Mouse (Mus musculus): ENCODE results near the gene Dcbld2. TPM values are rescaled to one million over a fixed set of nuclear protein-coding genes. Genes with fewer than 3 reads are reported as not detected.

The Dcbld2 gene
- polyA plus RNA-seq, 1 experiment from 2014 or later = 16.1 TPM

DNA sequence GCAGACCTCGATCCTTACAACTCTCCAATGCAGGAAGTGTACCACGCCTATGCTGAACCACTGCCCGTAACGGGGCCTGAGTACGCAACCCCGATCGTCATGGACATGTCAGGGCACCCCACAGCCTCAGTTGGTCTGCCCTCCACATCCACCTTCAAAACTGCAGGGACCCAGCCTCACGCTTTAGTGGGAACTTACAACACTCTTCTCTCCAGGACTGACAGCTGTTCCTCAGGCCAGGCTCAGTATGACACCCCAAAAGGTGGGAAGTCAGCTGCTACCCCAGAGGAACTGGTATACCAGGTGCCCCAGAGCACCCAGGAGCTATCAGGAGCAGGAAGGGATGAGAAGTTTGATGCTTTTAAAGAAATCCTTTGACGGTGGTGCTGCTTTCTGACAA lies 57.2 kb downstream of the Dcbld2 start:
- 93% methylated on average over 9 of the region's 9 CpGs for WGBS
- H3K4me3 ChIP-seq (ENCODE audit: low read depth, low read length) = no peak overlapping the region
- no peak overlapping the region for H3K4me2 ChIP-seq (ENCODE audit: low read depth, low read length, severe bottlenecking)
- no peak overlapping the region for H3K27ac ChIP-seq (ENCODE audit: low read depth, low read length)
- H3K27me3 ChIP-seq (ENCODE audit: control insufficient read depth, insufficient read depth, low read length) = no peaks in the 10 kb centered on the region
- DNase-seq (ENCODE audit: low spot score) = no peak
- no peak for ATAC-seq (replicated peaks; ENCODE audit: low FRiP score)
- H3K9me3 ChIP-seq (ENCODE audit: control insufficient read depth, low read length) = no peaks in the 10 kb centered on the region
- H3K4me1 ChIP-seq (replicated peaks; ENCODE audit: control insufficient read depth, insufficient read depth, low read length) = no peaks in the 10 kb centered on the region
- no peaks in the 10 kb centered on the region for H3K36me3 ChIP-seq (ENCODE audit: control insufficient read depth, insufficient read depth, low read length)
- no peak overlapping the region for H3K9ac ChIP-seq (ENCODE audit: low read length)

DNA sequence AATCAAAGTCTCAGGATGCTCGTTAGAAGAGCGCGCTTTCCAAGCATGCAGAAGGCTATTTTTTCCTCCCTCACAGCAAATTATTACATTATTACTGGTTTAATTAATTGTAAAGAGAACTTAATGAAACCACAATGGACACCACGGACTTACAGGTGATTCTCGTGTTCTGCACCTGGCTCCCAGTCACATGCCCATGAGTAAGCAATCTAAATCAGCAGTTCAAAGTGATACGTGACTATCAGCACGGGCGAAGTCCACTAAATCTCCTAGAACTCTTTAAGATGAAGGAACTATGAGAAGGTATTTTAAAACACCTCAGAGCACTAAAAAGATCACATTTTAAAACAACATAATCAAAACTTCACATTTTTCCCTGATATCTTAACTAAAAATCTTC lies 61.8 kb downstream of the Dcbld2 start:
- 85% methylated on average over 8 of the region's 8 CpGs for WGBS

DNA sequence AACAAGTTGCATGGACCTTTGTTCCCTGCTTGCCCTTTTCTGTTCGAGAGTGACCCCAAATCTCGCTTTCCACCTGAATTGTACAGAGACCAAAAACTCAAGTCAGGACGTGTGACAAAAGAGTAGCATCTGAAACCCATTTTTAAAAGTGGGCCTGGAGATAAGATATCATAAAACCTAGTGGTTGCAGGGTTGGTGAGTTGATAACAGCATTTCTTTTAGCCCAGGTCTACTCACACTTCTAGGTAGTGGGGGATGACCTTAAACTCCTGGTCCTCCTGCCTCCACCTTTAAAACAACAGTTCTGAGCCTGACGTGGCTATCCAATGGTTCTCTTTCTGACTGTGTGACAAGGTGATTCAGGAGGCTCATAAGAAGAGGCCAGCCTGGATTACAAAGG lies 62.6 kb downstream of the Dcbld2 start:
- 90% methylated on average over 4 of the region's 4 CpGs for WGBS
- DNase-seq (ENCODE audit: low spot score) = no peak
- Histone ChIP-seq H3K9me3 (ENCODE audit: control insufficient read depth, low read length) (no peaks in the 10 kb centered on the region), H3K4me1 (replicated peaks; ENCODE audit: control insufficient read depth, insufficient read depth, low read length) (no peaks in the 10 kb centered on the region), H3K4me2 (ENCODE audit: low read depth, low read length, severe bottlenecking) (no peak overlapping the region), H3K36me3 (ENCODE audit: control insufficient read depth, insufficient read depth, low read length) (no peaks in the 10 kb centered on the region; the same call in 1 of the 2 replicates), H3K27me3 (ENCODE audit: control insufficient read depth, insufficient read depth, low read length) (no peaks in the 10 kb centered on the region), H3K9ac (ENCODE audit: low read length) (no peak overlapping the region), H3K4me3 (ENCODE audit: low read depth, low read length) (no peak overlapping the region), H3K27ac (ENCODE audit: low read depth, low read length) (no peak overlapping the region)
- no peak for ATAC-seq (replicated peaks; ENCODE audit: low FRiP score)

More for the DNA sequence above, 61.8 kb downstream of the Dcbld2 start:
- H3K27me3 ChIP-seq (ENCODE audit: control insufficient read depth, insufficient read depth, low read length) = no peaks in the 10 kb centered on the region
- H3K9me3 ChIP-seq (ENCODE audit: control insufficient read depth, low read length) = no peaks in the 10 kb centered on the region
- no peak overlapping the region for H3K4me2 ChIP-seq (ENCODE audit: low read depth, low read length, severe bottlenecking)
- H3K4me3 ChIP-seq (ENCODE audit: low read depth, low read length) = no peak overlapping the region
- H3K27ac ChIP-seq (ENCODE audit: low read depth, low read length) = no peak overlapping the region
- no peaks in the 10 kb centered on the region for H3K4me1 ChIP-seq (replicated peaks; ENCODE audit: control insufficient read depth, insufficient read depth, low read length)
- DNase-seq (ENCODE audit: low spot score) (no peak), ATAC-seq (replicated peaks; ENCODE audit: low FRiP score) (no peak)
- H3K36me3 ChIP-seq (ENCODE audit: control insufficient read depth, insufficient read depth, low read length) = no peaks in the 10 kb centered on the region; the same call in 1 of the 2 replicates
- H3K9ac ChIP-seq (ENCODE audit: low read length) = no peak overlapping the region

DNA sequence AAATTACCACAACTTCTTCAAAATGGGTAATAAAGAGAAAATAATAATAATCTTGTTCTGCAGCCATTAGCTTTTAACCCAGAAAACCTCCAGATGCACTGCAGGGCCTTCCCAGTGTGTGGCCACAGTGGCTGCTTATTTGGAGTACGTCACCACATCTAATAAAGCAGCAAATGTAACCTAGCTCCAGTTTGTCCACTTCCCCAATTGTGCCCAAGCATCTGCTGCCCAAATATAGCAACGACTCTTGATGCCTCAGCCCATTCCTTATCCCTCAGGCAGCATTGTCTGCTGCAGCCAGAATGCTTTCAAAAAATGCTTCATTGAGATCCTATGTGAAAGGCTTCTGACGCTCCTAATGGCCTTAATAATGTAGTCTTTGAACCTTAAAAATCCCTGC lies 66.6 kb downstream of the Dcbld2 start:
- no peaks in the 10 kb centered on the region; the same call in 1 of the 2 replicates for H3K36me3 ChIP-seq (ENCODE audit: control insufficient read depth, insufficient read depth, low read length)
- H3K4me2 ChIP-seq (ENCODE audit: low read depth, low read length, severe bottlenecking) = no peak overlapping the region
- ATAC-seq (replicated peaks; ENCODE audit: low FRiP score) (no peak), DNase-seq (ENCODE audit: low spot score) (no peak)
- H3K27me3 ChIP-seq (ENCODE audit: control insufficient read depth, insufficient read depth, low read length) = no peaks in the 10 kb centered on the region
- H3K4me1 ChIP-seq (replicated peaks; ENCODE audit: control insufficient read depth, insufficient read depth, low read length) = no peaks in the 10 kb centered on the region
- H3K9me3 ChIP-seq (ENCODE audit: control insufficient read depth, low read length) = no peaks in the 10 kb centered on the region
- no peak overlapping the region for H3K27ac ChIP-seq (ENCODE audit: low read depth, low read length)
- no peak overlapping the region for H3K4me3 ChIP-seq (ENCODE audit: low read depth, low read length)
- WGBS = 40% methylated on average over 3 of the region's 3 CpGs
- no peak overlapping the region for H3K9ac ChIP-seq (ENCODE audit: low read length)

DNA sequence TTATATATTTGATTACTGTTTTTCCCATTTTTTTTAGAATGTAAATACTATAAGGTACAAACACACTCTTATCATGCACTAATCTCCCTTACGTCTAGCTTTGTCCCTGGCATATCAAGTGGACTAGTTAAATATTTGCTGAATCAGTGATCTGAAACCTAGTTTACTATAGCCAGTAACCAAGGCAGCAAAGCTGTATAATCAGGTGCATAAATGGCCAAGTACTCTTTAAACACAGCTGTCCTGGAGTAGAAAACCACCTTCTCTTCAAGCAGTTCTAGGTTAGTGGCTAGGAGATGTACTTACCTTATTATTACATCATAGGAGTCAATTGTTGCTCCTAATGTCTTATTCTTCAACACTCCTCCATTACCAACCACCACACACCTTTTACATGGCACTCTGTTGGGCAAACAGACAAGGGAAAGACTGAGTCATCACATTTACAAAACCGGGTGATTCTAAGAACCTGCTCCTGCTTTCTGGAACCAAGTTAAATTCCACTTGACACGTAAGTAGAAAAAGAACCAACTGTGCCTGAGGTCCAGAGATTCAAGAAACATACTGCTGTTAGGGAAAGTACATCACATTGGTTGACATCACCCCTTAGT lies 67.4 kb downstream of the Dcbld2 start:
- H3K36me3 ChIP-seq (ENCODE audit: control insufficient read depth, insufficient read depth, low read length) = no peaks in the 10 kb centered on the region; the same call in 1 of the 2 replicates
- no peak overlapping the region for H3K27ac ChIP-seq (ENCODE audit: low read depth, low read length)
- no peaks in the 10 kb centered on the region for H3K4me1 ChIP-seq (replicated peaks; ENCODE audit: control insufficient read depth, insufficient read depth, low read length)
- H3K4me3 ChIP-seq (ENCODE audit: low read depth, low read length) = no peak overlapping the region
- no peaks in the 10 kb centered on the region for H3K27me3 ChIP-seq (ENCODE audit: control insufficient read depth, insufficient read depth, low read length)
- H3K4me2 ChIP-seq (ENCODE audit: low read depth, low read length, severe bottlenecking) = no peak overlapping the region
- H3K9me3 ChIP-seq (ENCODE audit: control insufficient read depth, low read length) = no peaks in the 10 kb centered on the region
- no peak for ATAC-seq (replicated peaks; ENCODE audit: low FRiP score)
- WGBS = 90% methylated on average over 3 of the region's 3 CpGs
- H3K9ac ChIP-seq (ENCODE audit: low read length) = no peak overlapping the region
- DNase-seq (ENCODE audit: low spot score) = no peak

DNA sequence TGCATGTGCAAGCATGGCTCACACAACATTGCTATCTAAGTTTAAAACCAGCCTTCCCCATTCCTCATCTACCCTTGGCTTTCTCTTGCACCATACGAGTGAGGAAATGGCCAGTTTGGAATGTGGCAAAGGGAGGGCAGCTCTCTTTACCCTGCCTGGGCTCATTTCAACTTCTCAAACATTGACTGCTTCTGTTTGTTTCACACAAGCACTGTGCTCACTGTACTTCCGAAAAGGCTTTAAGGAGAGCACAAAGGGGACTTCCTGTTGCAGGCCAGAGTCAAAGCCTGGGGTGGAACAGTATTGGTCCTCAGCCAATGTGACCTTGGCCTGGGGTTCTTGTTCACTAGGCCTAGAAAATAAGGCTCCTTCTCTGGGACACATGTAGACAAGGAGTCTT lies 68.1 kb downstream of the Dcbld2 start:
- Histone ChIP-seq H3K9ac (ENCODE audit: low read length) (no peak overlapping the region), H3K9me3 (ENCODE audit: control insufficient read depth, low read length) (no peaks in the 10 kb centered on the region), H3K27me3 (ENCODE audit: control insufficient read depth, insufficient read depth, low read length) (no peaks in the 10 kb centered on the region), H3K4me3 (ENCODE audit: low read depth, low read length) (no peak overlapping the region), H3K4me2 (ENCODE audit: low read depth, low read length, severe bottlenecking) (no peak overlapping the region), H3K36me3 (ENCODE audit: control insufficient read depth, insufficient read depth, low read length) (no peaks in the 10 kb centered on the region; the same call in 1 of the 2 replicates), H3K27ac (ENCODE audit: low read depth, low read length) (no peak overlapping the region), H3K4me1 (replicated peaks; ENCODE audit: control insufficient read depth, insufficient read depth, low read length) (no peaks in the 10 kb centered on the region)
- 81% methylated on average over 2 of the region's 2 CpGs for WGBS
- ATAC-seq (replicated peaks; ENCODE audit: low FRiP score) (no peak), DNase-seq (ENCODE audit: low spot score) (no peak)

DNA sequence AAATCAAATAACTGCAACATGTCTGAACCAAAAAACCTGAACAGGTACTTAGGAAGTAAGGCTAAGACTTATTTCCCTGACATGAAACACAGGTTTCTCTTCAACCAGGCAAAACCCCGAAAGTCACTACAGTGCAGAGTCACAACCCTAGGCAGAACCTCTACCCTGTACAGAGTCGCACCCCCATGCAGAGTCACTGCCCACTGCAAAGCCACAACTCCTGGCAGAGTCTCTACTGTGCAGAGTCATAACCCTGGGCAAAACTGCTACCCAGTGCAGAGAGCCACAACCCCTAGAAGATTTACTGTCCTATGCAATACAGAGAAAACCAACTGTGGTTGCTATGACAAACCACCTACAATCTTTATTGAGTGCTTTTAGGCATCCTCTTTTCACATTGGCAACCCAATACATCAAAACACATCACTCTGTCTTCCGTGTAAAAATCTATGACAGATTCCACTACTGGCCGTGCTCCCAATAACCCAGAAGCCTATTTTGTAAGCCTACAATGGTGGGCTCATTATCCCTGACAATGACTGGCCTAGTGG lies 71.7 kb downstream of the Dcbld2 start:
- no peaks in the 10 kb centered on the region for H3K27me3 ChIP-seq (ENCODE audit: control insufficient read depth, insufficient read depth, low read length)
- ATAC-seq (replicated peaks; ENCODE audit: low FRiP score) = no peak
- no peak overlapping the region for H3K4me3 ChIP-seq (ENCODE audit: low read depth, low read length)
- no peak overlapping the region for H3K9ac ChIP-seq (ENCODE audit: low read length)
- H3K9me3 ChIP-seq (ENCODE audit: control insufficient read depth, low read length) = no peaks in the 10 kb centered on the region
- no peak for DNase-seq (ENCODE audit: low spot score)
- no peak overlapping the region for H3K4me2 ChIP-seq (ENCODE audit: low read depth, low read length, severe bottlenecking)
- no peak overlapping the region for H3K27ac ChIP-seq (ENCODE audit: low read depth, low read length)
- no peaks in the 10 kb centered on the region for H3K4me1 ChIP-seq (replicated peaks; ENCODE audit: control insufficient read depth, insufficient read depth, low read length)
- H3K36me3 ChIP-seq (ENCODE audit: control insufficient read depth, insufficient read depth, low read length) = no peaks in the 10 kb centered on the region
- 94% methylated on average over 4 of the region's 4 CpGs for WGBS

DNA sequence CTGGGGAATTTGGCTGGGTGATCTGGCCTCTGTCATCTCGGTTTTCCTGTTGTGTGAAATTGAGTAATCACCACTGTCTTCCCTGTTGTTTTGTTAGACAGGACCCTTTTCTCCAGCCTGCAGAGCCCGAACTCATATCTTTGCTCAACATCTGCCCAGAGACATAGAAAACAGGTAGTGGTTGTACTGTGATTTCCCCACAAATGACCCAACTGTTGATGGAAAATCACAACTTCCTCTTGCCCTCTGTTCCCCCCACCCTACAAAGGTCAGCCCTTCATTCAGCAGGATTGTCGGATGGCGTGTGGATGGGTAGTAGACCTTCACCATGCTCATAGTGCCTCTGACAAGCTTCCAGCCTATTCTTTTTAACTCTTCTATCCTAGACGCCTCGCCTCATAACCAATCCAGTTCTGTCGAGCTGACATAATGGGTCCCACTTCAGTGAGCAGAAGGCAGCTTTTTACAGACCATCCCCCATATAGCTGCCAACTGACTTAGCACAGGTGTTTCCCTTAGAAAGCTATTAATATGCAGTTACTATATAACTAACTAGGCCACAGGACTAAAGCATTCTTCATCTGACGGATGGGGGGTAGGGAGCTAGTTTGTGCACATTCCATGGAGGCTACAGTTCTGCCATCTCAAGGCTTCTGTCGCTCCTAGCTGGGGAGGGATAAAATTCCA lies 73.1 kb downstream of the Dcbld2 start:
- no peak for DNase-seq (ENCODE audit: low spot score)
- Histone ChIP-seq H3K27ac (ENCODE audit: low read depth, low read length) (no peak overlapping the region), H3K9ac (ENCODE audit: low read length) (no peak overlapping the region), H3K36me3 (ENCODE audit: control insufficient read depth, insufficient read depth, low read length) (no peaks in the 10 kb centered on the region), H3K27me3 (ENCODE audit: control insufficient read depth, insufficient read depth, low read length) (no peaks in the 10 kb centered on the region), H3K4me1 (replicated peaks; ENCODE audit: control insufficient read depth, insufficient read depth, low read length) (no peaks in the 10 kb centered on the region), H3K4me3 (ENCODE audit: low read depth, low read length) (no peak overlapping the region), H3K9me3 (ENCODE audit: control insufficient read depth, low read length) (no peaks in the 10 kb centered on the region), H3K4me2 (ENCODE audit: low read depth, low read length, severe bottlenecking) (no peak overlapping the region)
- ATAC-seq (replicated peaks; ENCODE audit: low FRiP score) = no peak
- 88% methylated on average over 9 of the region's 9 CpGs for WGBS

DNA sequence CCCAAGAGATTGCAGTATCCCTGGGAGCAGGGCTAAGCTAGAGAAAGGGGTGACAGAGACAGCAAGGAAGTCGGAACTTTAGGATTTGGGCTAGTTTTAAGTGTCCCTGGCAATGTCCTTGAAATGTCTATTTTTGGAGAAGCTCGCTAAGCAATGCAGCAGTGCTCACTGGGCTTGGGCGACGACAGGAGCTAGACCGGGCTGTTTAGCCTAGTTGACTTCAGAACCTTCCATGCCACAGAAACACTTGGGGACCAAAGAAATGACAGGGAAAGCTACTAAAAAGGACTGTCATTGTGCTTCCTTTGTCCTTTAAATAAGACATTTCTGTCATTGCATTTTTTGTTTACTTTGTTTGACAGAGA lies 73.6 kb downstream of the Dcbld2 start:
- no peaks in the 10 kb centered on the region for H3K4me1 ChIP-seq (replicated peaks; ENCODE audit: control insufficient read depth, insufficient read depth, low read length)
- no peaks in the 10 kb centered on the region for H3K36me3 ChIP-seq (ENCODE audit: control insufficient read depth, insufficient read depth, low read length)
- WGBS = 91% methylated on average over 5 of the region's 5 CpGs
- no peak overlapping the region for H3K27ac ChIP-seq (ENCODE audit: low read depth, low read length)
- no peak overlapping the region for H3K9ac ChIP-seq (ENCODE audit: low read length)
- H3K4me2 ChIP-seq (ENCODE audit: low read depth, low read length, severe bottlenecking) = no peak overlapping the region
- no peaks in the 10 kb centered on the region for H3K27me3 ChIP-seq (ENCODE audit: control insufficient read depth, insufficient read depth, low read length)
- H3K9me3 ChIP-seq (ENCODE audit: control insufficient read depth, low read length) = no peaks in the 10 kb centered on the region
- ATAC-seq (replicated peaks; ENCODE audit: low FRiP score) (no peak), DNase-seq (ENCODE audit: low spot score) (no peak)
- no peak overlapping the region for H3K4me3 ChIP-seq (ENCODE audit: low read depth, low read length)
